Mouse (Mus musculus) heart, embryonic 14.5 days (tissue): ENCODE measurements at regions not wholly inside any gene's neighbourhood (a gene's known extent, or its start where the extent isn't known, plus 50 kb on each side); places are given as distances from the start of the nearest gene placed in this dataset.

ENCODE experiments used
- ATAC-seq: fragments of 200-750 bp; cut with Nextera tagmentation; 2 replicates; pipeline ENCODE4 v1.8.0; 2017; ENCODE audit warnings: low read depth, moderate TSS enrichment; ENCODE audit not compliant: insufficient number of reproducible peaks, insufficient read depth, low FRiP score
- H3K27ac ChIP-seq, 2 experiments: fragments of 200-500 bp in 1 of 2; fragments of 300-500 bp in 1 of 2; sonication (generic) in 1 of 2; replicated peaks in 1 of 2; 2 replicates each; pipeline ENCODE4 v1.5.1; 2012 to 2014; ENCODE audit warnings: low read depth in 2 of 2, low read length in 2 of 2, control low read depth in 1 of 2, mild to moderate bottlenecking in 1 of 2, mixed read lengths in 1 of 2; ENCODE audit not compliant: control insufficient read depth in 1 of 2, insufficient read depth in 1 of 2
- H3K27me3 ChIP-seq: fragments of 300-500 bp; sonication (generic); 2 replicates; pipeline ENCODE4 v1.6.1; 2014; ENCODE audit warnings: mild to moderate bottlenecking, low read length, control low read depth; ENCODE audit not compliant: control insufficient read depth, insufficient read depth
- H3K36me3 ChIP-seq: fragments of 300-500 bp; sonication (generic); 2 replicates; pipeline ENCODE4 v1.6.1; 2014; ENCODE audit warnings: mild to moderate bottlenecking, control low read depth, low read length, mixed read lengths; ENCODE audit not compliant: control insufficient read depth, insufficient read depth
- H3K4me1 ChIP-seq, 2 experiments: fragments of 200-500 bp in 1 of 2; fragments of 300-500 bp in 1 of 2; sonication (generic) in 1 of 2; 2 replicates each; pipeline ENCODE4 v1.6.1; 2012 to 2014; ENCODE audit warnings: low read length in 2 of 2, control low read depth in 1 of 2, mixed read lengths in 1 of 2; ENCODE audit not compliant: control insufficient read depth in 2 of 2, insufficient read depth in 2 of 2
- H3K4me2 ChIP-seq: fragments of 300-500 bp; sonication (generic); 2 replicates; pipeline ENCODE4 v1.6.1; 2014; ENCODE audit warnings: mild to moderate bottlenecking, low read length
- H3K4me3 ChIP-seq, 2 experiments: fragments of 200-500 bp in 1 of 2; fragments of 300-500 bp in 1 of 2; sonication (generic) in 1 of 2; 2 replicates each; pipeline ENCODE4 v1.5.1; 2012 to 2014; ENCODE audit warnings: low read length in 2 of 2, mild to moderate bottlenecking in 2 of 2, control low read depth in 1 of 2, low read depth in 1 of 2, moderate library complexity in 1 of 2; ENCODE audit not compliant: control insufficient read depth in 1 of 2, insufficient read depth in 1 of 2
- H3K9ac ChIP-seq: fragments of 300-500 bp; sonication (generic); 2 replicates; pipeline ENCODE4 v1.6.1; 2014; ENCODE audit warnings: mild to moderate bottlenecking, low read length
- H3K9me3 ChIP-seq: fragments of 300-500 bp; sonication (generic); 2 replicates; pipeline ENCODE4 v1.6.1; 2016; ENCODE audit warnings: low read length, control low read depth; ENCODE audit not compliant: control insufficient read depth
- WGBS: fragments of 180-500 bp; shearing (Covaris S2); extraction: QIAGEN DNeasy Blood & Tissue Kit; methylation state at CpG from one replicate; pipeline ENCODE4 v1.1.7; 2014; 5-methylcytosine and 5-hydroxymethylcytosine counted together

DNA sequence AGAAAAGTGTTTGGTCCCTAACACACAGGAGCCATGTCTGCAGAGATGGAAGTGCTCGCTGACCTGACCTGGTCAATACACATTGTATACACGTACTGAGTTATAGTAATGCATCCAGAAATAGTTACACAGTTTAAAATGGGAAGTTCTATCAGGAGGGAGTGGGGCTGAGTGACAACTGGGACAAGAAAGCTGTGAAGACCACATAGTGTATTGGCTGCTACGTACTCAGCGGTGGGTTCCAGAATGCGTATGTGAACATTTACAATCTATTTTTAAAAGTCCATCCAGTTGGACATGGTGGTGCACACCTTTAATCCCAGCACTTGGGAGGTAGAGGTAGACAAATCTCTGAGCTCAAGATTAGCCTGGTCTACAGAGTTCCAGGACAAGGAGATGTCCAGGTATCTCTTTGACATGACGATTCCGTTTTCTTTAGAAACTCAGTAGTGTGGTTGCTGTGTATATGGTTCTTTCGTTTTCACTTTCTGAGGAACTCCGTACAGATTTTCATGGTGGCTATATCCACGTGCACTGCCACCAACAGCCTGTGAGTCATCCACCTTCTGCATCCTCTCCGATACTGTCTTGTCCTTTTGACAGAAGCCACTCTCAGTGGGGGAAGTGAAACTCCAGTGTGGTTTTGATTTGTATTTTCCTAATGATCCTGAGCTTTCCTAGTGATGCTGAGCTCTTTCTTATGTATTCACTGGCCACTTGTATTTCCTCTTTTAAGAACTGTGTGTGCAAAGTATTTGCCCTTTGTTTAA, 110.1 kb upstream of the Pde7b start:
- Histone ChIP-seq H3K27me3 (no peaks in the 10 kb centered on the region), H3K9me3 (no peaks in the 10 kb centered on the region), H3K4me3 (no peak overlapping the region), H3K27ac (no peak overlapping the region), H3K4me1 (peaks cover 4 to 19% of the 10 kb centered on the region in 2 experiments), H3K36me3 (no peaks in the 10 kb centered on the region), H3K9ac (no peak overlapping the region), H3K4me2 (no peak overlapping the region)
- no peak for ATAC-seq
- 69% methylated on average over 11 of the region's 11 CpGs for WGBS

DNA sequence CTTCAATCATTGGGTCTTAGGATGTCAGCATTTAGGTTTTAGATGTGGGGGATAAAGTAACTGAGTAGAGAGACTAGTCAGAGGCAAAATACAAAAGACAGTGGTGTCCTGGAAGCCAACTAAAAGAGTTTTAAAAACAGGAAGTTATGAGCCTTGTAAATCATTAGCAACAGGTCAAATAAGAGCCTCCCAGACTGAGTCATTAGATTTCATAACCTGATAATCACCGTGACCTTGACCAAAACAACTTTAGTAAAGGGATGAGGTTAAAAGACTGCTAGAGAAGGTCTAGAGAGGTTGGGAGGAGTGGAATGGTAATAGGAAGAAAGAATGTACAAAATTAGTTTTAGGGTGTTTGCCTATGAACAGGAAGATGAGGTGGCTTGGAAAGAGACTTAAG, 103.4 kb upstream of the Pde7b start:
- Histone ChIP-seq H3K36me3 (no peaks in the 10 kb centered on the region), H3K9me3 (0 out of 2 replicates have a peak, but pooled peaks cover 4% of the 10 kb centered on the region), H3K4me2 (no peak overlapping the region), H3K27me3 (no peaks in the 10 kb centered on the region), H3K27ac (no peak overlapping the region), H3K4me3 (no peak overlapping the region), H3K9ac (no peak overlapping the region), H3K4me1 (no peaks in the 10 kb centered on the region; a peak in 1 of 4 replicates)
- 81% methylated on average over 1 of the region's 1 CpGs for WGBS
- no peak for ATAC-seq

DNA sequence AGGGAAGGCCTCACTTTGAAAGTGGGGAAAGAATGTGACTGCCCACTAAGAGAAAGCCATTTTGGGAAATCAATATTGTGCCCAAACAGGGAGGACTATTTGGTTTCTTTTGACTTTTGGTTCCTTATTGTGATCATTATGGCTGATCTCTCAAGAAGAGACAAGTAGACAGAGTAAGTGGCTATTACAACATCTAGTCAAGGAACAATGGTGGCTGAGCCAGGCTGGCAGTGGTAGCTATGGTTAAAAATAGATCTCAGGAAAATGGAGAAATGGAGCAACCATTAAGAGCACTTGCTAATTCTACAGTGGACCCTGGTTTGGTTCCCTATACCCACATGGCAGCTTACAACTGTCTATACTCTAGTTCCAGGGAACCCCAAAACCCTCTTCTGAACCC, 102.6 kb upstream of the Pde7b start:
- Histone ChIP-seq H3K9ac (no peak overlapping the region), H3K4me1 (no peaks in the 10 kb centered on the region; a peak in 1 of 4 replicates), H3K27ac (no peak overlapping the region), H3K27me3 (no peaks in the 10 kb centered on the region), H3K36me3 (no peaks in the 10 kb centered on the region), H3K9me3 (0 out of 2 replicates have a peak, but pooled peaks cover 4% of the 10 kb centered on the region), H3K4me2 (no peak overlapping the region), H3K4me3 (no peak overlapping the region)
- no peak for ATAC-seq

DNA sequence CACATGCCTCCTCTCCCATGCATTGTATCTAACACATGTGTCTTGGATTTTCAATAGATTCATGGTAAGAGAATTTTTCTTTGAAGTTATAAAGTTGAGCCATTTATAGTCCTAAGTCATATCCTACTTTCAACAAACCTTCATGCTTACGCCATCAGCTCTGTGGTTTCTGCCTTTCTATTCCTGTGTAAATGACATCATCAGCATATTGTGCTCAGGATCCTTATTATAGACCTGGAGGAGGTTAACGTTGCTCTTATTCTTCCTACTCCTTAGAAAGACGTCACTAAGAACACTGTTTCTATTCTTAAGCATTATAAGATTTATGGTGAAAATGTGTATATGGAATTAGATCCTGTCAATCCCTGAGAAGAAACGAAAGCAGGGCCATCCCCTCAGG, 93.7 kb upstream of the Pde7b start:
- no peak overlapping the region for H3K4me3 ChIP-seq
- WGBS: 37% methylated on average over 4 of the region's 4 CpGs
- no peak overlapping the region for H3K27ac ChIP-seq
- no peaks in the 10 kb centered on the region for H3K36me3 ChIP-seq
- H3K4me1 ChIP-seq: no peaks in the 10 kb centered on the region; a peak in 1 of 4 replicates
- H3K9me3 ChIP-seq: 0 out of 2 replicates have a peak, but pooled peaks cover 4% of the 10 kb centered on the region
- no peak for ATAC-seq
- no peaks in the 10 kb centered on the region for H3K27me3 ChIP-seq
- H3K9ac ChIP-seq: no peak overlapping the region
- H3K4me2 ChIP-seq: no peak overlapping the region

DNA sequence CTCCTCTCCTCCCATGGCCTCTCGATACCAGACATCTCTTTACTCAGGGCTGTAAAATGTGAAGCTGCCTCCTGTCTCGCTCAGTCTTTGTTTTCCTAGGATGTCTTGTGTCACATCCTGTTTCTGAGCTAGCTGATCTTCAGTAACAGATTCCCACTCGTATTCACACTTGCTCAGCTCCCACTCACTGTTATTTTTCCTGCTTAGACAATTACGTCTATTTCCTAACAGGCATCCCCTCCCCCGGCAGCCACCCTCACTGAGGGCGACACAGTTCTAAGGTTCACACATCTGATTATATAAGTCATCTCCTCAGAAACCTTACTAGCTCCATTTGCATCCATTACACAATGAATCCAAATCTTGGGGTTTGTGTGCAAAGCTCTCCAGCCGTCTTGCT, 74.9 kb upstream of the Pde7b start:
- Histone ChIP-seq H3K27ac (no peak overlapping the region; a peak in 1 of 4 replicates), H3K9me3 (no peaks in the 10 kb centered on the region), H3K36me3 (no peaks in the 10 kb centered on the region), H3K27me3 (no peaks in the 10 kb centered on the region), H3K4me2 (no peak overlapping the region), H3K4me1 (no peaks in the 10 kb centered on the region), H3K9ac (no peak overlapping the region), H3K4me3 (no peak overlapping the region)
- 50% methylated on average over 7 of the region's 7 CpGs for WGBS
- ATAC-seq: no peak

DNA sequence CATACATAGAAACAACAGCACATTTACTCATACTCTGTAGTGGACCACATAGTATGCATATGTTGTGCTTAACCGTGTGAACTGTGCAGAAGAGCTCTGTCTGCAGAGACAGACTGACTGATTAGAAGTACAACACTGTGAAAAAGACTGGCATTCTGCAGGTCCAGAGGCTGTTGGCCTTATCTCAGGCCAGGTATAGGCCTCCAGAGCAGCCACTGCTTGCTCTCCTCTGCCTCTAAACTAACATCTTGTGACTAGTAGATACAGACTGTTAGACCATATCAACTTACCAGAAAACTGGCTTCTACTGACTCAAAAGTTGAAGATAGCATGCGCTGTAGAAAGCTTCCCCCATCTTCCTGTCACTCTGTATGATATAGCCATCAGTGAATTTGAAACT, 73.5 kb upstream of the Pde7b start:
- ATAC-seq: no peak
- H3K9me3 ChIP-seq: no peaks in the 10 kb centered on the region
- H3K4me1 ChIP-seq: peaks cover 0 to 3% of the 10 kb centered on the region in 2 experiments; a peak in 1 of 4 replicates
- no peak overlapping the region for H3K9ac ChIP-seq
- WGBS: 55% methylated on average over 2 of the region's 2 CpGs
- no peak overlapping the region for H3K27ac ChIP-seq
- no peaks in the 10 kb centered on the region for H3K27me3 ChIP-seq
- H3K36me3 ChIP-seq: no peaks in the 10 kb centered on the region
- no peak overlapping the region for H3K4me2 ChIP-seq
- no peak overlapping the region for H3K4me3 ChIP-seq

DNA sequence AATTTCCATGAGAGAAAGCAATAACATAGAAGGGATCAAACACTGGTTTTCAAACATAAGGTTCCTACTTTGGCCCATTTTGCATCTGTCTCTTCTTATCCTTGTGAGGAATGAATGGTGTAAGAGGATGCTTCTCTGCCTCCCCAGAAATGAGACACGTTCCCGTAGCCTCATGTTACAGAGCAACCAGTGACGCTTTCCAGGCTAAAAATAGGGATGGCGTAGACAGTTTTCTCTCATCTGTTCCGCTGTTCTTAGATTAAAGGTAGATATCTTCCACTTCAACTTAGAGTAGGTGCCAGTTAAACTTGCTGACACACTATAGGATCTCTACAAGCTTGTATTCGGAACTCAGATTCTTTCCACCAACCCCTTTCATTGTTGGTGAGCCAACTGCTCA, 69.1 kb upstream of the Pde7b start:
- no peak for ATAC-seq
- Histone ChIP-seq H3K27me3 (no peaks in the 10 kb centered on the region), H3K36me3 (no peaks in the 10 kb centered on the region), H3K4me3 (no peak overlapping the region), H3K4me2 (0 out of 2 replicates have a peak overlapping the region, but pooled peaks have one; percentile 7), H3K9ac (no peak overlapping the region), H3K9me3 (no peaks in the 10 kb centered on the region), H3K27ac (no peak overlapping the region), H3K4me1 (peaks cover 0 to 3% of the 10 kb centered on the region in 2 experiments; a peak in 1 of 4 replicates)
- WGBS: 29% methylated on average over 6 of the region's 6 CpGs

DNA sequence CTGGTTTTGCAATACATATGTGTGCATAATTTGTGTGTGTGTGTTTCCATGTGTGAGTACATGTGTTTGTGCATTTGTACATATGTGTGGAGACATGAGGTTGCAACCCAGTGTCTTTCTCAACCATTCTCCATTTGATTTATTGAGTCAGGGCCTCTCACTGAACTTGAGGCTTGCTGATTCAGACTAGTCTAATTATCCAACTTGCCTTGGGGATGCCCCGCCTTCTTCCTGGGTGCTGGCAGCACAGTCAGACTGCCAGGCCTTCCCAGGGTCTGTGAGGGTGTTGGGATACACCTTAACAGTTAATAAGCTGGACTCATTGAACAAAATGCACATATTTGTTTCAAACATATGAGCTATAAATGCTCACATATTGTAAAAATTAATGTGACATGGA, 56.1 kb upstream of the Pde7b start:
- no peak overlapping the region for H3K9ac ChIP-seq
- no peak overlapping the region for H3K4me3 ChIP-seq
- no peaks in the 10 kb centered on the region for H3K27me3 ChIP-seq
- no peak overlapping the region for H3K27ac ChIP-seq
- 96% methylated on average over 1 of the region's 1 CpGs for WGBS
- peaks cover 2 to 6% of the 10 kb centered on the region in 2 experiments; a peak in 3 of 4 replicates for H3K4me1 ChIP-seq
- no peak for ATAC-seq
- H3K36me3 ChIP-seq: no peaks in the 10 kb centered on the region
- no peak overlapping the region for H3K4me2 ChIP-seq
- no peaks in the 10 kb centered on the region for H3K9me3 ChIP-seq
